Mouse (Mus musculus): ENCODE measurements at regions not wholly inside any gene's neighbourhood (a gene's known extent, or its start where the extent isn't known, plus 50 kb on each side); places are given as distances from the start of the nearest gene placed in this dataset.

DNA sequence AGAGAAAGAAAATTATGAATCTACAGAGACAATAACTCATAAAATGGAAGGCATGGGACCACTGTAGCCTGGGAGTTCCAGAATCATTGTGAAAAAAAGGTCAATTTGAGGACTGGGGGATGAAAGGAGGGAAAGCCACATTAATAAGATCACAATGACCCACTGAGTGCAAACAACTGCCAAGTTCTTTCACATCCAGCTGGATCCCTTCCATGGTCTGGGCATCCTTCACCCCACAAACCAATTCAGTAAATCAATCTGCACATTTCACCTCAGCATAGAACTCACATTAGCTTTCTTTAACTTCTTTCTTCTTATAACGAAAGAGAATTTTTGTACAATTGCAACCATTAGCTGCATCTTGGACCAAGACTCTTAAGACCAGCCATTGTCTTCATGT, 169.4 kb downstream of the Gm19410 start:
- no peak for DNase-seq

DNA sequence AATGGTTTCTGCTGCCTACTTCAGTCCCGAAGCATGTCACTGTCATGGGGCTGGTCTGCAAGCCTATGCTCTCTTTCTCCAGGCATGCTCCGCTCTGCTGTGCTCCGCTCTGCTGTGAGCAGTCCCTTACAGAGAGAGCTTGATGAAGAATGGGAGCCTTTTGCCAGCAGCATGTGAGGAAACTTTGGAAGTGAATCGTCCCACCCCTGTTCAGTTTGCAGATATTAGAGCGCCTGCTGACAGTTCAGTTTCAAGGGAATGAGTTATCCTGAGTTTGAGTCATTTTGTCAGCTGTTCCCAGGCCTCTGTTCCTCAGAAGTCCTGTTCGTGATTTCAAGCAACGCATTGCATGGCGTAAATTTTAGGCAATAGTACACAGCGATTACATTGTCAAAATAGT, 173.6 kb downstream of the Gm19410 start:
- DNase-seq = no peak

DNA sequence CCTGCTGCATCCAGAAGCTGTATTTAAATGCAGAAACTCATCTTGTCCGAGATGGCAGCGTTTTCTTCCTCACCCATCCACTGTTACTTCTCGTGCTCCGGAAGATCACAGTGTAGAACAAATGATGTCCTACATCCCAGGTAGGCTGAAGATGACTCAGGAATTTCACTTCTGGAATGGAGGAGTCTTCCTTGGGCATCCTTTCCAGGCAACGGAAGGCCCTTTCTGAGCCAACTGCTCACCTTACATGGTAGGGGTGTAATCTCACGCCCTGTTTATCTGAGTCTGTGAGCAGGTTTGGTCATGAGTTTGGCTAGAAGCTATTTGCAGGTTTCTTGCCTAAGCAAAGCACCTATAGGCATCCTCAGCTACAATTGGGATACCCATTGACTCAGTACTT, 176.9 kb downstream of the Gm19410 start:
- no peak for DNase-seq

DNA sequence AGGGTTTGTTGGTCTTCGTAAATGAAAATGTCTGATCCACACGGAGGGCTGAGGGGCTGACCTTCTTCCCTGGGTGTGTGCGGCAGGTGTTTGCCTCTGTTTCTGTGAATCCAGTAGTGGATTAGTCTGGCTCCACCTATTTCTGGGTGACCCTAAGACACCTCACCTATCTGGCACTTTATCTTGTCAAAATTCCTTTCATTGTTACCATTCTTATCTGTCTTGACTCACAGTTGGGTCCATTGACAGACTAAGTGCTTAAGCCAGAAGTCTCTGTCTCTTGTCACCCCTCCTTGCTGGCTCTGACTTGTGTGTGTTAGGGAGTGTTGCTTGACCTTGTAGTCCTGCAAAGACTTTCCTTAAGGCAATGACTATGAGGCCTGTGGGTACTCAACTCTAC, 178.1 kb downstream of the Gm19410 start:
- no peak for DNase-seq

DNA sequence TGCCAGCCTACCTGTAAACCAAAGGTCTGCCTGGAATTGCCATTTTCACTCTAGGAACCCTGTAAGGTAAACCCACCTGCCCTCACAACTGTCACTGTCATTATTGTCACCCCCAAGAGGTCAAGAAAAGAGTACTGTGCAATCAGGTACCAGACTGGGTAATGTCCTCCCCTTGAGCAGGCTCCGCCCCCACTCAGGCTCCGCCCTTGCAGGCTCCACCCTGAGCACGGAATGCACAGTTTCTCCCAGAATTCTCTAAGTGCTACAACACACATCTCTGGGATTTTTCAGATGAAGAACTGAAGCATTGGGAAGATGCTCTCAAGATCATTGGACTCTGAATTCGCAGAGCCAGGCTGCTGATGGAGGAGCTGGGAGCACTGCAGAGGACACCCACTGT, 178.9 kb downstream of the Gm19410 start:
- no peak for DNase-seq

DNA sequence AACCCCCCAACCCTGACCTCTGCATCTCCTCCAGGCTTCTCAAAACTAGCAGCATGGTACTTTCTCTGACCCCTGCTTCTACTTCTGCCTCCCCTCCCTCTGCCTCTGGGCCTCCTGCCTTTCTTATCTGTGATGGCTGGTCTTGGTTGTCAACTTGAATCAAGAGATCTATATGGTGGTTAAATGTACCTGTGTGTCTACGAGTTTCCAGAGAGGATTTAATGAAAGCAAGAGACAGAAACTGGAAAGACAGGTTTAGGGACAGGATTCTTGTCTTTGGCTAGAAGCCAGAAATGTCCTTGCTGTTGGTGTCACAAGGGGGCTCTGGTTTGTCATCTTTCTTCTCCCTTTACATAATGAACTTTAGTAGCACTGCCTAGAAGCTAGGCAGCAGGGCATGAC, 180.9 kb downstream of the Gm19410 start:
- no peak for DNase-seq

DNA sequence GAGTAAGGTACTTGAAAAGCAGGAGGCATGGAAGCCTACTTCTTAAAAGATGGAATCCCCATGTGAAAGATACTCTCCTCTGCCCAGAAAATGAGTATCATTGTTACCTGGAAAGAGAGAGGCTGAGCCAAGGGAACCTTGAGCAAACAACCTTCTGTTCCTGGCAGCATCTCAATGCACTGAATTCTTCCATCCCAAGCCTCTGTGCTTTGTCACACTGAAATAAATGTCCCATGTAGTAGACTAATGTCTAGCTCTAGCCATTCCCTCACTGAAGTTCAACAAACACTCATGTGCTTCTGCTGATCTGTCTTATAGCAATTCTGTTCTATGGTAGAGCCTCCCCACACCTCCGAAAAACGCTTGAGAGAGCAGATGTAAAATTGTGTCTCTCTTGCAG, 182.6 kb downstream of the Gm19410 start:
- no peak for DNase-seq

DNA sequence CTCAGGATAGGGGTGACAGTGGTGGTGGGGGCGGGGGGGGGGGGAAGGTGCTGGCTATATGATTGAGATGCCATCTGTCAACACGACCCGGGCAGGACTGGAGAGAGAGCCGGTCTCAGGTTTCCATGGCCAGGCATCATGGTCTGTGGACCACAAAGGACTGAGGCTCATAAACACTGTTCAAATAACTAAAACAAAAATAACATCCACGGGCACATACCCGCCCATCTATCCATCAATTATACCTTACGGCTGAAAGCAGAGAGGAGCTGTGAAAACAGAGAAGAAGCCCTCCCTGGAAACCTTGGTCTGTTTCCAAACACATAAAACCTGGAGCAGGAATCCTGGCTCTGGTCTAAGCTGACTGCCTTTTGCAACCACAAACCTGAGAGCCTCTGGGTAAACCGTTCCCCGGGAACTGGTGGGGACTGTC, 183.2 kb downstream of the Gm19410 start:
- DNase-seq = no peak

DNA sequence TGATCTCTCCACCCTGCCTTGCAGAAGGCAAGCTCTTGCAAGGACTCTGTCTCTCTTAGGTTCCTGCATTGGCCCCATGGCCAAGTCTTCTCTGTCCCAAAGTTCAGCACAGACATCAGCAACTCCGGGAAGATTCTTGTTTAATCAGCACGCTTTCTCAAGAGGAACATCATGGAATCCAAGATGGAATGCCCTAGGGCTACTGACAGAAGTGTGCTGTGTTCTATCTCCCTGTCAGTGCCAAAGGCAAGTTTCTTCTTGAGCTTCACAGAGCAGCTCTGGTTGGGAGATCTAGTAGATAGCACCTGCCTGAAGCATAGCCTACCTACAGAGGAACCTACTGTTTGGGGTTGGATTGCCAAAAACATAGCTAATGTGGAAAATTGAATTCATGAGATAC, 189.9 kb downstream of the Gm19410 start:
- no peak for DNase-seq

DNA sequence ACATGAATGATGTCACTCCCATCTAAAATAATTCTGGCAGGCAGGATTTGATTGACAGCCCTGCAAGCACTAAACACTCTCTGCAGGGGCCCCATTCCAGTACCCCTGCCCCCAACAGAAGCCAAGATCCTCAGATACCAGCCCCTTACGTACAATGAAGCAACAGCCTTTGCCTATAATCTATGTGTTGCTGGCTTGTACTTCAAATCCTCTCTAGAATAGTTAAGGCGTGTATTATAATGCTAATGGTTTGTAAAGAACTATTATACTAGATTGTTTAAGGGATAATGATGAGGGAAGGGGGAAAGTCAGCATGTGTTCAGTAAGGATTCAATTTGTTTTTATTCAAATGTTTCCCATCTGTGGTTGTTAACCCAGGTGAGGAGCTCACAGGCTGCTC, 190.7 kb downstream of the Gm19410 start:
- DNase-seq = no peak

DNA sequence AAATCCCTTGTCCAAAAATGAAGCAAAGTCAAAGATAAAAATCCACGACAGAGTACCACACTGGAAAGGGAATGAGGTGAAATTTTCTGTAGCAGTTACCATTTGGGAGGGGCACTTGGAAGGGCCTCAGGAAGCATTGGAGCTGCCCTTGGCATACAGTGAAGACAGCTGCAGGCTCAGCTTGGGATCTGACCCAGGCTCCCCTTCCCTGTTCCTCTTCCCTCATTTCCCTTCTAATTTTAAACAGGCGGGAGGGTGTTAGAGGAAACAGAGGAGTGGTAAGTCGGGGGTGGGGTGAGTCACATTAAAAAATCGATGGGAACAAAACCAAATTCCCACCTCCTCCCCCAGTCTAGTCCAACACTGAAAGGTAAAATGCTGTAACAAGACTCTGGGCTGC, 193.6 kb downstream of the Gm19410 start:
- no peak for DNase-seq

DNA sequence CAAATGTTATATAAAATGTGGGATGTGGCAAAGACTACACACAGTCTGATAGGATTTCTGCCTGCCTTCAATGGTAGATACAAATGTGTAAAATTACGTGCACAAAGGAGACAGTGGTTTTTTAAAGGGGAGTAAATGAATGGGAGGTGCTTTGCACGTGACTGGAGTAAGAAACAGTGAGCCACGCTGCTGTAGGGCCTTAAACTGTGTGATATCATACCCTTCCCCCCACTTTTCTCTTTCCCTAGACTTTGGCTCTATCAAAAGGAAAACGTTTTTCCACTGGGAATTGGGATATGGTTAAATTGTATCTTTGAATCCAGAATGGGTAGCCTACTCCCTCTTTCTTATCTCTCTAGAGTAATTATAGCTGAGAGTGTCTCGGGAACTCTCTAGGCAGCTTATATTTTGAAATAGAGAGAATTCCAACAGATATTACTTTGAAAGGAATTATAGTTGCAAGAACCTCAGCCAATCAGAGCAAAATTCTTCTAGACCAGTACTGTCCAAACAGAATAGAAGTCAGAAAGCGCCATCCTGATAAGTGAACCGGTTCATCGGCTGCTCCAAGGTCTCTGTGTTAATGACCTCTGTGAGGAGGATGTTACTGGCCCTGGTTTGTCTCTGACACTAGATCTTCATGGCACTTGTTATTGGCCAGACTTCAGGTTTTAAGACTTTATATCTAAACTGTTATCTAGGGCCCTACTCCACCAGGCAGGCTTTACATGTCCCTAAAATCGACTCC, 195.5 kb downstream of the Gm19410 start:
- DNase-seq = no peak

DNA sequence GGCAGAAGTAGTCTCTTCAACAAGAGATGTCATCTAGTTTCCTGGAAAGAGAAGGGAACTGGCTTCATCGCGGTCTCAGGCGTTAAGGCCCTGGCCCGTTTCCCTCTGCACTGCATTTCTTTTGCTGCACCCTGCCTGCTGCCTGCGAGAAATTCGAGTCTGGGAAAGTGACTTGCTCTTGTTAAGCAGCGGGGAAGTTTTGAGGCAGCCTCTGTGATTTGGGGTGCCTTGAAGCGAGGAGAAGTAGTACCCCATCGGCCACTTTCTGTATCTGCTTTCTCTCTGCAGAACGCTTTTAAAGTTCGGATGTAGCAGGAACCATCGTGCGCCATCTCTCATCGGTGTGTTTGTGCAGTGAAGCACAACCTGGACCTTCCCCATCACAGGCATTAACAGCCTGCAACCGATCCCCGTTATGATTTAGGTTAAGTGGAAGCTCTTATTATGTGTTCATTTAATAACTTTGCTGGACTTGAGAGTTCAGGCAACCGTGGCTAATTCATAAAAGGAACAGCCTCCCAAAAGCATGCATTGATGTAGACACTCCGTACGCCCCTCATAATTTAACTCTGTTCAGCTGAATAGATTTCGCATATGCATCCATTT, 196.1 kb downstream of the Gm19410 start:
- no peak for DNase-seq

DNA sequence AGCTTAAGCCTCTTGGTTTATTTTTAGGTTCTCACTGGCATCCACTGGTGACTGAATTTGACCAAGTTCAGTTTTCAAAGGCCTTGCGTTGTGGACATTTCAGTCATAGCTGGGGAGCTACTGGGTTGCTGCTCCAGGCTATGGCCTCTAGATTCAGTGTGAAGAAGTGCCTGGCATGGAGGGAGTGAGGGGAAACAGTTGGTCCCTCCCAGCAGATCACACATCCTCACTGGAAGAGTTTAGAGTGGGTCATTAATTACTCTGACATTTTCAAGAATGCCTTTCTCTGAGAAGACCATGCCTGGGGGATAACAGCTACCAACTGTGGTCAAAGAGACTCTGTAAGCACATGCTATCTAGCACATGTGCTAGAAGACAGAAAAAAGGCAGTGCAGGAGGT, 199.3 kb downstream of the Gm19410 start:
- DNase-seq = no peak

DNA sequence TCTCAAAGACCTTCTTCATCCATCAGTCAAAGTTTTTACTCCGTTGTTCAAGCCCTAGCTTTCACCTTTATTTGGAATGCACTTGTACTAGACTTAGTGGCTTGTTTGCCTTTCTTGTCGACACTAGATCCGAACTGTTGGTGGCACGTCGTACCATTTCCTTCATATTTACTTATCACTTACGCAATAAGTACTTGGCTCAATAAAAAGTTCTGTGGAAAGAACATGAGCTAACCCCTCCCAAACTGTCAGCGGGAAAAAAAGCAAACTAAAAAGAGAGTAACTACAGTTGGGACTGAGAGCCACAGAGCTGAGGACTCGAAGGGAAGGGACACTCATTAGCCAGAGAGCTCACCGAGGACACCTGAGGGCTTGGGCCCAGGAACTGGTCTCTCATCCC, 202.8 kb downstream of the Gm19410 start:
- no peak for DNase-seq

DNA sequence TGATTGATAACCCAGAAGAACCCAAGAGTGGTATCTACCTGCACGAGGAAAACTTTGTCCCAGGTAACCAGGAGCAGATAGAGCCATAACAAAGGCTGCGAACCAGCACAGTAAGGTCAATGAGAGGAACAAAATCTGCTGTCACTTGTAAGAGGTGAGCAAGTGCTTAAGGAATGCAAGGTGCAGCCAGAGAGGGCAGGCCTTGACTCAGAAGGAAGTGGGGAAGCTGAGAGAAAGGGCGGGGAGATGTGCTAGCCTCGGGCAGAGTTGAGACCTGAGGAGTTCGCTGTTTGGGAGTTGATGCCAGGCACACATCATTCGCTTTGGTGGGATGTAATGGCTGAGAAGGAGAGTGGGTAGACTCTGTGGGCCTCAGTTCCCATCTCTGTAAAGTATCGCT, 205.5 kb downstream of the Gm19410 start:
- DNase-seq = no peak

DNA sequence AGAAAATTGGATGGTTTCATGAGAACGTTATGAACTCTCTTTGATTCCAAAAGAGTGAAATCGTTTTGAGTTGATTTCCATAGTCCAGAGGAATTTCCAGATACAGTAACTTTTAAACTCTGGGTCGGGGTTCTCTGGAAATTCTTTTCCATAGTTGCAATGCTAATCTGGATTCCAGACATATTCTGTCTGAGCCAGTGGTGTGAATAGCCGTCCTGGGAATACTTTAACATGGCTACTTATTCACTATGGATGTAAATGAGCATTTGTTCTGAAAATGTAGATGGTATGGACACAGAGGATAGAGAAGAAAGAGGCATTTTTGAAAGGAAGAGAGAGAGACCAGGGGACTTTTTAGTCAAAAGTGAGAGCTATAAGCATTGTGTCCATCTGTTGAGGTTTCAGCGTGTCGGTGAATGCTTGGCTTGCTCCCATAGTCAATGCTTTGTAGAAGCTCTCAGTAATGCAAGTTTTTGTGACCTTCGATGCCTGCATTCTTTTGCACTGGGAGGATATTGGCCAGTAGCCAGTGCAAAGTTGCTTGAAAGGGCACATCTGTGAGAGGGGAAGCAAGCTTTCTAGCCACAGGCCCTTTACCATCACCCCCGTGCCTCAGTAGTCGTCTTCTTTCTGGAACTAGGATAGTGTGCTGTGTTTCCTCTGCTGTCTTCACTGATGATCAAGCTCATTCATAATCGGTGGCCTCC, 208.9 kb downstream of the Gm19410 start:
- DNase-seq = peak; percentile 34

DNA sequence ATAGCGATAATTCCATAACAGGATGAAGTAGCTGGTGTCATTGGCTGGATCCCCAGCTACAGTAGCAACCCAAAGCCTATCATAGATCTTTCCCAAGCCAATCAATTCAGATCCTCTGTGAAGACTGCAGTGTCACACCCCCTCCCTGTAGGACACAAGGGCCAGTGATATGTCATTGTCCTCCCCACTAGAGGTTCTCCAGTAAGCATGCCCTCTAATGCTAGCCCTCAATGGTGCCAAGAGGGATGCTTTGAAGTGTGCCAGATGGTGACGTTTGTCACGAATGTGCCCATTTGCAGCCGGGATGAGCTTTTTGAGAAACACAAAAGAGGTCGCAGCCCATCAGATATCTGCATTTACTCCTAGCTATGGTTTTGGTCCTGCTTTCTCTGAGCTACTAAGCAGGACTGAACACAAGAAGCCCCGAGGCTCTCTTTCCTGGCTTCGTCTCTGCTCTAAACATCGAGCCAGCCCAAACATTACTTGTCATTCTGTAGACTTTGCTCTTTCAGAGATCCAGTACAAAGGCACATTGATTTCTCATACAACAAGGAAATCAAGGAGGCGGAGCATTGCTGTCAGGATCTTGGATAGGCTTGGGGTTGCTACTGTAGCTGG, 214.2 kb downstream of the Gm19410 start:
- DNase-seq = no peak

DNA sequence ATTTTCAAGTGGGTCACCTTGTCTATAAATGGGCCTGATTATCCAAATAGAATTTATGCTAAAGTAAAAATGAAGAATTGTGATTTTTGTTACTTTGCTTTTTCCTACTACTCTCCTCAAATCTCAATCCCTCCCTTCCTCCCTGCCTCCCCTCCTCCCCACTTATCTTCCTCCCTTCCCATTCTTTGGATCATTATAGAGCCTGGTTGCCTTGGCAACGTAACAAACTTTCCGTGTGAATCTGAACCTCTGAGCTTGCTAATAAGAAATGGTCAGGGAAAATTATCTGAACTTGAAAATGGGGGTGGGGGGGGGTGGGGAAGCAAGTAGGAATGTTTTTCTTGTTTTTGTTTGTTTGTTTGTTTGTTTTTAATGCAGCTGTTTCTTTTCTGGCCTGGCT, 217.5 kb downstream of the Gm19410 start:
- no peak for DNase-seq

DNA sequence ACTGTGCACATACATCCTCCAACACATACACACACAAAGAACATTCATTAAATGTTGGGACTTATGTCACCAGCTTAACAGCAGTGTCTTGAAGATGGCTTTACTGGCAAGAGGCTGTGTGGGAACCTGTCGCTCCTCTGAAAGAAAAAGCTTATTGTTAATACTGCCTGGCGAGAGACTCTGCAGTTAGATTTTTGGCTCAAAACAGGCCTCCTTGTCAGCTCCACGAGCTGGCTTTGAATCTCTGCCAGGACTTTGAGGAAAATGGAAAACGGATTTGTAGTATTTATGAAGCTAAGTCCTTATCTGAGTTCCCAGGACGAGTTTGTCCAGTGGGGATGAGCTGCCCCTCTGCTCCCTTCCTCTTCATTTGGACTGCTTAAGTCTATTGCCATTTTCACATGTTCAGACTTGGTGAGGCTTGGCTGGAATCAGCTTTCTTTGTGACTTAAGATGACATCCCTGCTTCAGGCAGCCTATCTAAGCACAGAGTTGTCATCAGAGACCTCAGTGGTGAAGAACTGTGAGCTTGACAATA, 219.6 kb downstream of the Gm19410 start:
- DNase-seq = peak; percentile 14

DNA sequence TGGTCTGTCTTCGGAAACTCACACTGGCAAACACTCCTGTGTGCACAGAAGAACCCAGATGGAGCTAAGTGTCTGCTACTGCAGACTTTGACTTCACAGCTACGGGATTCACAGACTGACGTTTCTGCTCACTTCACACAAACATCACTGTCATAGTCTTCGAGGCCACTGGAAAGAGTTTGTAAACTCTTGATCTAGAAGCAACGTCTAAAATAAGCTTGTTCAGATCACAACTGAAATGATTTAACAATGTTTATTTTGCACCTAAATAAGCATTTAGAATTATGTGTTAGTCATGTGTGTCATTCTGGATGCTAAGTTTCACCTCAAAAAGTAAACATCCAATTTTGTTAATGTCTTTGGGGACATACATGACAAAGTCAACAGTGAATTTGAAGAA, 221.7 kb downstream of the Gm19410 start:
- DNase-seq = no peak

DNA sequence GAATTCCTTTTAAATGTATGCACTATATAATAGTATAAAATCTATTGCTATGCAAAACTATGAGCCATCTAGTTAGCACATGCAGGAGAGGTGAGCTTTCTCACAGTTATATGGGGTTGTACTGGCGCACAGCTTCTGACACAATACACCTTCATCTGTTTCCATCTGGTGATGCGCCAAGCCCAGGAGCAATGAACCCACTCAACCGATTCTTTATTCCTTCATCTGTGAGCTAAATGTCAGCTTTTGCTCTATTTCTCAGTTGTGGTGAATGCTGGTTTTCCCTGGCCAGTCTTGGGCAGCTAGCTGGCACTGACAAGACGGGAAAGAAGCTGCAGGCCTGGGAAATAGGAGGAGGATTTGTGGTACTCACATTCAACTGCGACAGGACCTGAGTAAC, 225.4 kb downstream of the Gm19410 start:
- DNase-seq = no peak
